Mouse (Mus musculus) hindbrain, embryonic 12.5 days (tissue): ENCODE measurements at regions not wholly inside any gene's neighbourhood (a gene's known extent, or its start where the extent isn't known, plus 50 kb on each side); places are given as distances from the start of the nearest gene placed in this dataset.

Source experiments
- ATAC-seq: fragments of 200-750 bp; cut with Nextera tagmentation; 2 replicates; pipeline ENCODE4 v1.8.0; 2017; ENCODE audit warnings: moderate TSS enrichment; ENCODE audit not compliant: low FRiP score
- H3K27ac ChIP-seq: fragments of 300-500 bp; sonication (generic); 2 replicates; pipeline ENCODE4 v1.5.1; 2016; ENCODE audit warnings: mild to moderate bottlenecking
- H3K27me3 ChIP-seq: fragments of 300-500 bp; sonication (generic); 2 replicates; pipeline ENCODE4 v1.6.1; 2016; ENCODE audit warnings: mild to moderate bottlenecking
- H3K36me3 ChIP-seq: fragments of 300-500 bp; sonication (generic); 2 replicates; pipeline ENCODE4 v1.6.1; 2016; ENCODE audit warnings: mild to moderate bottlenecking
- H3K4me1 ChIP-seq: fragments of 300-500 bp; sonication (generic); 2 replicates; pipeline ENCODE4 v1.6.1; 2016
- H3K4me2 ChIP-seq: fragments of 300-500 bp; sonication (generic); replicated peaks from 2 replicates; pipeline ENCODE4 v1.6.1; 2016; ENCODE audit warnings: mild to moderate bottlenecking
- H3K4me3 ChIP-seq: fragments of 300-500 bp; sonication (generic); 2 replicates; pipeline ENCODE4 v1.5.1; 2016; ENCODE audit warnings: mild to moderate bottlenecking
- H3K9ac ChIP-seq: fragments of 300-500 bp; sonication (generic); 2 replicates; pipeline ENCODE4 v1.6.1; 2016; ENCODE audit warnings: mild to moderate bottlenecking, moderate library complexity
- H3K9me3 ChIP-seq: fragments of 300-500 bp; sonication (generic); replicated peaks from 2 replicates; pipeline ENCODE4 v1.6.1; 2016; ENCODE audit warnings: mild to moderate bottlenecking
- WGBS: fragments of 180-500 bp; shearing (Covaris S2); methylation state at CpG from one replicate; pipeline ENCODE4 v1.1.7; 2016; 5-methylcytosine and 5-hydroxymethylcytosine counted together

GRCm38 (mm10) chr8:44656031-44656430 lies 279.2 kb upstream of the Fat1 start:
- Histone ChIP-seq H3K4me2 (no peak overlapping the region), H3K9me3 (no peaks in the 10 kb centered on the region), H3K4me1 (no peaks in the 10 kb centered on the region), H3K27me3 (no peaks in the 10 kb centered on the region), H3K4me3 (no peak overlapping the region), H3K9ac (no peak overlapping the region), H3K36me3 (no peaks in the 10 kb centered on the region), H3K27ac (no peak overlapping the region)
- no peak for ATAC-seq

- no peak overlapping the region for H3K4me2 ChIP-seq
- H3K27me3 ChIP-seq, result no peaks in the 10 kb centered on the region
- H3K4me1 ChIP-seq, result no peaks in the 10 kb centered on the region
- 87% methylated on average over 4 of the region's 4 CpGs for WGBS
- H3K9me3 ChIP-seq, result no peaks in the 10 kb centered on the region
- ATAC-seq, result no peak
- no peak overlapping the region for H3K9ac ChIP-seq
- no peaks in the 10 kb centered on the region for H3K36me3 ChIP-seq
- H3K27ac ChIP-seq, result no peak overlapping the region
- no peak overlapping the region for H3K4me3 ChIP-seq
Measured at GRCm38 (mm10) chr8:44656470-44656869, 278.8 kb upstream of the Fat1 start.

- H3K36me3 ChIP-seq, result no peaks in the 10 kb centered on the region
- H3K4me3 ChIP-seq, result no peak overlapping the region
- no peaks in the 10 kb centered on the region for H3K4me1 ChIP-seq
- no peak overlapping the region for H3K4me2 ChIP-seq
- no peaks in the 10 kb centered on the region for H3K9me3 ChIP-seq
- no peaks in the 10 kb centered on the region for H3K27me3 ChIP-seq
- H3K9ac ChIP-seq, result no peak overlapping the region
- ATAC-seq, result no peak
- 74% methylated on average over 2 of the region's 2 CpGs for WGBS
- H3K27ac ChIP-seq, result no peak overlapping the region
Measured at GRCm38 (mm10) chr8:44661696-44662095, 273.6 kb upstream of the Fat1 start.

GRCm38 (mm10) chr8:44687126-44687525 lies 248.1 kb upstream of the Fat1 start:
- Histone ChIP-seq H3K4me1 (no peaks in the 10 kb centered on the region), H3K27me3 (no peaks in the 10 kb centered on the region), H3K27ac (no peak overlapping the region), H3K36me3 (no peaks in the 10 kb centered on the region), H3K4me3 (no peak overlapping the region), H3K9ac (no peak overlapping the region), H3K9me3 (no peaks in the 10 kb centered on the region), H3K4me2 (no peak overlapping the region)
- ATAC-seq, result no peak
- WGBS, result 93% methylated on average over 9 of the region's 9 CpGs

GRCm38 (mm10) chr8:44689837-44690592 lies 245.2 kb upstream of the Fat1 start:
- ATAC-seq, result no peak
- H3K27ac ChIP-seq, result no peak overlapping the region
- WGBS, result 82% methylated on average over 9 of the region's 9 CpGs

GRCm38 (mm10) chr8:44690593-44690950 lies 244.7 kb upstream of the Fat1 start:
- peaks cover 6% of the 10 kb centered on the region; the same call in 1 of the 2 replicates for H3K4me1 ChIP-seq
- no peak overlapping the region for H3K9ac ChIP-seq
- H3K9me3 ChIP-seq, result no peaks in the 10 kb centered on the region
- no peaks in the 10 kb centered on the region for H3K36me3 ChIP-seq
- no peak overlapping the region for H3K27ac ChIP-seq
- 84% methylated on average over 4 of the region's 4 CpGs for WGBS
- no peak for ATAC-seq
- H3K4me3 ChIP-seq, result no peak overlapping the region
- H3K4me2 ChIP-seq, result no peak overlapping the region
- no peaks in the 10 kb centered on the region for H3K27me3 ChIP-seq

More at GRCm38 (mm10) chr8:44689837-44690592, 245.2 kb upstream of the Fat1 start:
- H3K4me1 ChIP-seq, result peaks cover 4% of the 10 kb centered on the region; the same call in 1 of the 2 replicates
- H3K9ac ChIP-seq, result no peak overlapping the region
- H3K9me3 ChIP-seq, result no peaks in the 10 kb centered on the region
- H3K4me2 ChIP-seq, result no peak overlapping the region
- no peaks in the 10 kb centered on the region for H3K27me3 ChIP-seq
- H3K36me3 ChIP-seq, result no peaks in the 10 kb centered on the region
- no peak overlapping the region for H3K4me3 ChIP-seq

GRCm38 (mm10) chr8:44691140-44691539 lies 244.1 kb upstream of the Fat1 start:
- Histone ChIP-seq H3K36me3 (no peaks in the 10 kb centered on the region), H3K9me3 (no peaks in the 10 kb centered on the region)
- 74% methylated on average over 7 of the region's 7 CpGs for WGBS

GRCm38 (mm10) chr8:44692036-44692688 lies 243.1 kb upstream of the Fat1 start:
- 75% methylated on average over 8 of the region's 8 CpGs for WGBS
- H3K27me3 ChIP-seq, result no peaks in the 10 kb centered on the region
- H3K4me3 ChIP-seq, result no peak overlapping the region
- ATAC-seq, result no peak
- no peak overlapping the region for H3K4me2 ChIP-seq
- no peak overlapping the region for H3K9ac ChIP-seq
- no peak overlapping the region for H3K27ac ChIP-seq
- H3K9me3 ChIP-seq, result no peaks in the 10 kb centered on the region
- H3K4me1 ChIP-seq, result peaks cover 15% of the 10 kb centered on the region
- no peaks in the 10 kb centered on the region for H3K36me3 ChIP-seq

More at GRCm38 (mm10) chr8:44691140-44691539, 244.1 kb upstream of the Fat1 start:
- peaks cover 11% of the 10 kb centered on the region for H3K4me1 ChIP-seq
- H3K4me3 ChIP-seq, result no peak overlapping the region
- no peak overlapping the region for H3K27ac ChIP-seq
- H3K9ac ChIP-seq, result no peak overlapping the region
- H3K27me3 ChIP-seq, result no peaks in the 10 kb centered on the region
- no peak overlapping the region for H3K4me2 ChIP-seq
- ATAC-seq, result no peak

- Histone ChIP-seq H3K4me3 (no peak overlapping the region), H3K27ac (0 out of 2 replicates have a peak overlapping the region, but pooled peaks have one; percentile 24), H3K4me2 (no peak overlapping the region), H3K36me3 (no peaks in the 10 kb centered on the region), H3K9ac (no peak overlapping the region), H3K27me3 (no peaks in the 10 kb centered on the region), H3K9me3 (no peaks in the 10 kb centered on the region), H3K4me1 (peaks cover 15% of the 10 kb centered on the region)
- WGBS, result 76% methylated on average over 9 of the region's 9 CpGs
- ATAC-seq, result no peak
Measured at GRCm38 (mm10) chr8:44694861-44695260, 240.4 kb upstream of the Fat1 start.

- H3K4me3 ChIP-seq, result no peak overlapping the region
- no peaks in the 10 kb centered on the region for H3K27me3 ChIP-seq
- no peaks in the 10 kb centered on the region for H3K9me3 ChIP-seq
- WGBS, result 41% methylated on average over 9 of the region's 9 CpGs
- no peaks in the 10 kb centered on the region for H3K36me3 ChIP-seq
- peak; percentile 82 for ATAC-seq
- peak overlapping the region; percentile 13 for H3K27ac ChIP-seq
- H3K4me2 ChIP-seq, result no peak overlapping the region
- H3K9ac ChIP-seq, result no peak overlapping the region
- peaks cover 15% of the 10 kb centered on the region for H3K4me1 ChIP-seq
Measured at GRCm38 (mm10) chr8:44696066-44696853, 239.0 kb upstream of the Fat1 start.

GRCm38 (mm10) chr8:44699384-44700105 lies 235.7 kb upstream of the Fat1 start:
- H3K27ac ChIP-seq, result no peak overlapping the region
- no peak overlapping the region for H3K4me3 ChIP-seq
- no peaks in the 10 kb centered on the region for H3K36me3 ChIP-seq
- no peaks in the 10 kb centered on the region for H3K9me3 ChIP-seq
- H3K27me3 ChIP-seq, result no peaks in the 10 kb centered on the region
- WGBS, result 82% methylated on average over 18 of the region's 18 CpGs
- H3K9ac ChIP-seq, result no peak overlapping the region
- H3K4me1 ChIP-seq, result peaks cover 15% of the 10 kb centered on the region
- H3K4me2 ChIP-seq, result no peak overlapping the region
- no peak for ATAC-seq
